Mouse (Mus musculus) embryonic fibroblast, embryonic 13.5 days (primary cell): ENCODE data around the gene Dpp8. TPM values are rescaled to one million over a fixed set of nuclear protein-coding genes. Genes with fewer than 3 reads are reported as not detected.
"Not testable (repeated sequence)": the region's sequence is repeated elsewhere in the genome, so short reads cannot be mapped to it uniquely, and the experiment has no call there.

Experiments
- H3K27ac ChIP-seq: 2 replicates; pipeline ENCODE4 v1.5.1; 2012; ENCODE audit warnings: low read length, control low read depth, inconsistent platforms; ENCODE audit not compliant: insufficient read depth
- H3K4me1 ChIP-seq: 2 replicates; pipeline ENCODE4 v1.6.1; 2011; ENCODE audit warnings: low read length; ENCODE audit not compliant: control insufficient read depth, insufficient read depth
- H3K4me3 ChIP-seq: 2 replicates; pipeline ENCODE4 v1.5.1; 2011; ENCODE audit warnings: mild to moderate bottlenecking, control low read depth, low read length; ENCODE audit not compliant: insufficient read depth
- CTCF ChIP-seq: IDR thresholded peaks from 2 replicates; pipeline ENCODE4 v1.5.1; 2011; ENCODE audit warnings: mild to moderate bottlenecking, control low read depth, low read length, moderate library complexity, borderline replicate concordance; ENCODE audit not compliant: insufficient read depth
- POLR2A ChIP-seq: IDR thresholded peaks from 2 replicates; pipeline ENCODE4 v1.6.1; 2011; ENCODE audit warnings: low read depth, mild to moderate bottlenecking, control low read depth, low read length, moderate library complexity
- polyA plus RNA-seq: library from polyadenylated mRNA; stranded (reverse); fragments of >200 nt; gene quantifications from 2 replicates; pipeline ENCODE4 v1.2.4, GENCODE M21; 2011; ENCODE audit warnings: low read depth; ENCODE audit not compliant: missing spikeins, insufficient read length

Dpp8 gene
- polyA plus RNA-seq: 98.8 and 104 TPM in 2 replicates

- peak; percentile 53 for TF ChIP-seq POLR2A
- TF ChIP-seq CTCF: peak; percentile 88
- H3K4me3 ChIP-seq: peak within 1 kb of the TSS; percentile 70
- H3K4me1 ChIP-seq: no peaks in the 10 kb centered on the region
- H3K27ac ChIP-seq: peak within 1 kb of the TSS; percentile 70
Measured at GRCm38 (mm10) chr9:65032269-65033108, at the start of gene Dpp8. Gene Dpp8, plus strand, starts transcription at chr9:65032414.

GRCm38 (mm10) chr9:64985037-64985794 is 47.0 kb upstream of the Dpp8 start:
- Histone ChIP-seq H3K27ac (no peak overlapping the region), H3K4me1 (no peaks in the 10 kb centered on the region), H3K4me3 (no peak overlapping the region)
- TF ChIP-seq CTCF (no peak), POLR2A (no peak)

GRCm38 (mm10) chr9:64985807-64986206 is 46.4 kb upstream of the Dpp8 start:
- Histone ChIP-seq H3K4me3 (no peak overlapping the region), H3K4me1 (no peaks in the 10 kb centered on the region), H3K27ac (no peak overlapping the region)
- no peak for TF ChIP-seq CTCF
- TF ChIP-seq POLR2A: no peak

DNA sequence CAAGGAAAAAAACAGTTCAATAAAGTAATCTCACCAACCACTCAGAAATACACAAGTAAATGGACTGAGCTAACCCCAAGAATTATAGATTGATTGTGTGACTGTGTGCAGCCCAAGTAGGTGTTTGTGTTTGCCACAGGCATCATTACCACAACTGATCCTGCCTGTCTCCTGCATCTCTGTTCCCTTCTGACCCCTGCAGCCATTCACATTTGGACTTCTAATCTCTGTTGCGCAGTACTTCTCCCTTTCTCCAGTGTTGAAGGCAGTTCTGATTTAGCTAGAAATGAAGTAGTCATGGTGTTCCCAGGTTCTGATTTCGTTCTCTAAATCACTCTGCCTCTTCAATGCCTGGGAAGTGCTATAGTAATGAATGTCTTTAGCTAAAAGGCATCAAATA is 44.6 kb upstream of the Dpp8 start:
- no peak overlapping the region for H3K27ac ChIP-seq
- H3K4me3 ChIP-seq: no peak overlapping the region
- no peak for TF ChIP-seq POLR2A
- no peak for TF ChIP-seq CTCF
- H3K4me1 ChIP-seq: no peaks in the 10 kb centered on the region

GRCm38 (mm10) chr9:64988443-64988842 is 43.8 kb upstream of the Dpp8 start:
- H3K4me1 ChIP-seq: no peaks in the 10 kb centered on the region
- no peak overlapping the region for H3K27ac ChIP-seq
- no peak for TF ChIP-seq POLR2A
- H3K4me3 ChIP-seq: no peak overlapping the region

GRCm38 (mm10) chr9:64990291-64990690 is 41.9 kb upstream of the Dpp8 start:
- Histone ChIP-seq H3K4me1 (no peaks in the 10 kb centered on the region), H3K27ac (no peak overlapping the region), H3K4me3 (no peak overlapping the region)
- TF ChIP-seq CTCF (no peak), POLR2A (no peak)

GRCm38 (mm10) chr9:64995464-64995863 is 36.8 kb upstream of the Dpp8 start:
- H3K4me1 ChIP-seq, H3K4me3 ChIP-seq, H3K27ac ChIP-seq: not testable (repeated sequence)

DNA sequence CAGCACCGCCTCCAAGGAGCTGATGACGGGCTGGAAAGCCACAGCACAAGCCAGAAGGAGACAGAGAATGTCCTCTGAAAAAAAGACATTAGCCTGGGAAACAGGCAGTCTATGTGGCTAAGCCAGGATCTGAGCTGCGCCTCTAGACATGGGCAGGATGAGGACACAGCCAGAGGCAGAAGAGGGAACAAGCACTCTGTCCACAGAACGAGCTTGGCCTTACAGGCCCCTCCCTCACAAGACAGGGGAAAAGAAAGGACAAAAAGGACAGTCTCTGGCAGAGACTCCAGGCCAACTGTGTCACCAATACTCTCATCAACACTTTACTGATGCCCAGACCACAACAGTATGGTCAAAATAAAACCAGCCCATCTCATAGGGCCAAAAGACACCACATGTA is 30.7 kb upstream of the Dpp8 start:
- TF ChIP-seq POLR2A (no peak), CTCF (no peak)

DNA sequence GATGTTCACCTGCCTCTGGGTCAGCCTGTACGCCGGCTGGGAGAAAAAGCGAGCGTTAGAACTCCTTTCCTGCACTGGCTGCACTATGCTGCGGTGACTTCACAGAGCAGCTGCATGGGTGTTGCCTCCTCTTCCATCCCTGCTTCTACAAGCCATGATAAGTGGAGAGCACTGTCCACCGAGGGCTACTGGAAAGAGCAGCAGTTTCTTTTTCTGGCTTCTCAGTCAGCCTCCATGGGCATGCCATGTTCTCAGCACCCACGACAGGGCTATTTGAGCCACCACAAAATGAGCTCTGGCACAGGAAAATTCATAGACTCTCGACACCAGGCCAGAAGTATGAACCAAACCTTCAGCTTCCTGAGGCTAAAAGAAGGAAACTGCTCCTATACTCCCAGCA is 26.5 kb upstream of the Dpp8 start:
- TF ChIP-seq CTCF: no peak
- Histone ChIP-seq H3K27ac (no peak overlapping the region), H3K4me3 (no peak overlapping the region), H3K4me1 (peaks cover 3% of the 10 kb centered on the region)

More for the DNA sequence above, 30.7 kb upstream of the Dpp8 start:
- no peaks in the 10 kb centered on the region for H3K4me1 ChIP-seq
- H3K27ac ChIP-seq: no peak overlapping the region
- H3K4me3 ChIP-seq: no peak overlapping the region

DNA sequence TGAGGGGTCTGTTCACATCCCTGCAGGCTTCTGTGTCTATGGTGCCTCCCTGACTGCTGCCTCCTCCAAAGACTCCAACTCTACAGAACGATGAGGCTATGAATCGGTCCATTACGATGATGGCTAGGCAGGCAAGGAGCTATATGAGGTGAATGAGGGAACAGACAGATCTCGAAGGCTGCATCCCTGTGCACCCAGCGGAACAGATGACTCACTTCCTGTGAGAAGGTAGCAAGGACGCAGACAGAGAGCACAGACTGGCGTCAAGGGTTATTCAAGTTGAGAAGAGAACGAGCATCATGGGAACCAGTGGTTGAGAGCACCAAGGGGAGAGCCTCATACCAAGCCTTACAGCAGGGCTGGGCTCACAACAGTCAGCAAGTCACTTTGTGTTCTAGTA is 21.6 kb upstream of the Dpp8 start:
- H3K4me1 ChIP-seq: peaks cover 3% of the 10 kb centered on the region
- no peak overlapping the region for H3K4me3 ChIP-seq
- no peak for TF ChIP-seq POLR2A
- no peak overlapping the region for H3K27ac ChIP-seq
